Mouse (Mus musculus) gastrocnemius, postnatal 4 days (tissue): ENCODE measurements at regions not wholly inside any gene's neighbourhood (a gene's known extent, or its start where the extent isn't known, plus 50 kb on each side); places are given as distances from the start of the nearest gene placed in this dataset.

ENCODE experiments used
- DNase-seq, 2 experiments: peaks; one replicate each; pipeline ENCODE4 v3.0.0; 2021 to 2022; ENCODE audit warnings: low spot score in 2 of 2, mixed read lengths in 2 of 2

DNA sequence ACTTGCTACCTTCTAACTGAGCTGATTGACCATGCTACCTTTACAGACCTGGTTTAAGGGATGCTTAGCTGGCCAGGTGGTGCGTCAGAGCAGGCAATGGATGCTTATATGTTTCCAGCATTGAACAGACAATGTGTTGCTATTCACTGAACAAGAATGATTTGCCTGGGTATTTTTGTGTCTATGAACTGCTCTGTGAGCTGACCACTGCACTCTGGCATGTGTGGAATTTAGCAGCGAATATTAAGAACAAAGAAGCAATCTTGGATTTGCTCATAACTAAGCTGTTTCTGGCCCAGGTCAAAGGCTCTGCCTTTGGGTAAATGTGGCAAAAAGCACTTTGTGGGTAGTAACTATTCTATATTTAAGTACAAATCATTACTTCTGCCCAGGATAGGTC is 58.3 kb upstream of the Ccdc39 start:
- DNase-seq, result no peak

GRCm38 (mm10) chr3:33903326-33903725 is 59.2 kb upstream of the Ccdc39 start:
- no peak for DNase-seq

DNA sequence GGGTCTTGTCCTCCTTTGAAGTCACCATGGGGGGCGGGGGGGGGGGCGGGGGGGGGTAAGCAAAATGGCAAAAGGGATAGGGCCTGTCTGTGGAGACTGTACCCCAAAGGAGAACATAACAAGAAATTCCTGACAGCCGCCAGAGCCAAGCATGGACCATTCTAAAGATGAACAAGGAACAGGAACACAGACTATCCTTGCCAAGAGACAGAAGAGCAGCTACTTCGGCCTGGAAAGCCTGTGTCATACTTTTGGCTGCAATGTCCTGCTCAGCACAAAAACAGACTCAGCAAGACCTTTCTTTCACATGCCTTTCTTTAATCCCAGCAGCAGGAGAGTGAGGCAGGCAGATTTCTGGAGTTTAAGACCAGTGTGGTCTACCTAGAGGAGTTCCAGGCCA is 59.7 kb upstream of the Ccdc39 start:
- peak in 1 of 2 experiments; percentile 16 for DNase-seq

DNA sequence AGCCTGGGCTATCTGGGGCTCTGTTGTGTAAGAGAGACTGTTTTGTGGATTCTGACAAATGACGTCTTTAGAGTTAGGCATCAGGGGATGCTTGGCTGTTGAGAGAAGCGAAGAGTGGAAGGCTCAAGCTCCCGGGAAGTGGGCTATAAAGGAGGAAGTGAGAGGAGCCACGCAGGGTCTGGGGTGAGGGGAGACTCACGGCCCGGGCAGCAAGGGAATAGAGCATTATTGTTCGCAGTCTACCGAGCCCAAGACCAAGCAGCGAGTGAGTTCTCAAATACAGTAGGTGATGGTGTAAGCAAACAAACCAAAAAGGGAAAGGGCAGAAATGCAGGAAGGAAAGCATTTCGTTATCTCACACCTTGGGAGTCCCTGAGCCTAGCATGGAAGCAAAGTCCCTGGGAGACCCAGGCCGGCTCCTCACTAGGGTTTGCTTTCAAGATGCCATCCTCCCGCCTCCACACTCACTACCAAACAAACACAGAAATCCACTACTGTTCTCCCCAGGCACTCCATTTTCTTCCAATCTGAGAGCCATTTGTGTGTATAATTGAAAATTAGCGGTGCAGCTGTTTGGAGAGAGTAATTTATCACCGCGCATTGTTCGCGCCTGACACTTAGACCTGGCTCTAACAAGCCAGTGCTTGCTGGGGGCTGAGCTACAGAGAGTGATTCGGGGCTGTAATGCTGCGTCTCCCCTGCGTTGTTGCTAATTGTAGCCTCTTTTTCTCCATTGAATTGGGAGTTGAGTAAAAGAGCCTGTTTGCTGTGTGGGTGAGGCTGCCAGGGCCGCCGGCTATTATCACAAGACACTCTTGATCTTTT is 61.0 kb upstream of the Ccdc39 start:
- DNase-seq, result no peak

- no peak for DNase-seq
Measured at GRCm38 (mm10) chr3:33905679-33906007, 61.5 kb upstream of the Ccdc39 start.

- DNase-seq, result no peak
Measured at GRCm38 (mm10) chr3:33907061-33907460, 63.0 kb upstream of the Ccdc39 start.

DNA sequence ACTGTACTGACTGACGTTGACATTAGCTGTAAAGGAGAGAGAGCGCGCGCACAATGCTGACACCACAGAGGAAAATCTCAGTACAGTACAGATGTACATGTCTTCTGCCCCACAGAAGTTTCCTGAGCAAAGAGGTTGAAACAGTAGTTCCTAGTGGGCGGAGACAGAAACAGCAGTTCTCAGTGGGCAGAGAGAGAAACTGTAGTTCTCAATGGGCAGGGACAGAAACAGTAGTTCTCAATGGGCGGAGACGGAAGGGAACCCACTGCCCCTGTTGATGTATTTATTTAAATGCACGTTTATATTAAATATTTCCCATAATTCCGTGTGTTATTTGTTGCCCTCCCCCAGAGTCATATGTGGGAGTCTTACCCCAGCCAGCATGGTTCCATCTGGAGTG is 67.4 kb upstream of the Ccdc39 start:
- no peak for DNase-seq

DNA sequence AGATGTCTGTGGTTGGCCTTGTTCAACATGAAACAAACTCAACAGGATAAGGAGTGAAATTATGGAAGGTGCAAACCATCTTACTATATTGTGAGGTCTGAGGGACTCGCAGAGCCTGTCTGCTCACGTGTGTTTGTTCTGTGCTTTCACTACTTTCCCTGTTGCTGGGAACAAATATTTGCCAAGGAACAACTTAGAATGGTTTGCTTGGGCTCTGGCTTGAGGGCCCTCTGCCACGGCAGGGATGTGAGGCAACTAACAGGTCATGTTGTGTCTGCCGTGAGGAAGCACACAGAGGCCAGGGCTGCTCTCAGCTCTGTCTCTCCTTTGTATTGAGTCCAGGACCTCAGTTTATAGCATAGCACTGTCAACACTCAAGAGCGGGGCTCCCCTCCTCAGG is 69.4 kb upstream of the Ccdc39 start:
- no peak for DNase-seq

DNA sequence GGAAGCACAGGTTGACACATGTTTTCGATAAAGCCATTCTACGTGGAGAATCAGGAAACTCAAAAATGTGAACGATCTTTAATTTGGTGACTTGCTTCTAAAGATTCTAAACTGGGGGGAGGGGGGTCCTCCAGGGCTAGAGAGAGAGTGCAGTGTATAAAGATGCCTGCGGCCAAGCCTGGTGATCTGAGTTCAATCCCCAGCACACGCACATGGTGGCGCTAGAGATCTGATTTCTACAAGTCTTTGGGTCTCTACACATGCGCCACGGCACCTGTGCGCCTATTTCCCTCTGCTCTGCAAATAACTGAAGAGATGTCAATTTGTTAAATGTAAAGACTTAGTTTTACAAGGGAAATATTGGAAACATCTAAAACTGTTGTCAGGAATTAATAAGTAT is 70.3 kb upstream of the Ccdc39 start:
- DNase-seq, result no peak

GRCm38 (mm10) chr3:33915777-33916176 is 71.7 kb upstream of the Ccdc39 start:
- DNase-seq, result no peak

GRCm38 (mm10) chr3:33916318-33916717 is 72.2 kb upstream of the Ccdc39 start:
- no peak for DNase-seq

DNA sequence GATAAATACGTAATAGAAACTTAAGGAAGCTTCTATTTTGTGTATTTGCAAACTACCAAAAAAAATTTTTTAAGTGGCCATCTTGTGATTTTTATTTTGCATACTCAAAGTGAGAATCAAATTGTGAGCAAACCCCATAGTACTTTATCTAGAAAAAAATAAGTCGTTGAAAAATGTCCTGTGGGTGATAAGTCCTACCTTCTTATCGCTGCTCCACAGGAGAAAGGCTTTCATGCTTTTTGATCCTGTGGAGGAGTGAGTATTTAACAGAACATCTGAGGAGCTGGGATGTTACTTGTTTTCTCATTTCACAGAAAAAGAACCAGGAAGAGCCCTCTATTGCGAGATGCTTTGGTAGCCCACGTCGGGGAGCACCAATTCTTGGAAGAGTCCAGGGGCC is 72.7 kb upstream of the Ccdc39 start:
- no peak for DNase-seq

DNA sequence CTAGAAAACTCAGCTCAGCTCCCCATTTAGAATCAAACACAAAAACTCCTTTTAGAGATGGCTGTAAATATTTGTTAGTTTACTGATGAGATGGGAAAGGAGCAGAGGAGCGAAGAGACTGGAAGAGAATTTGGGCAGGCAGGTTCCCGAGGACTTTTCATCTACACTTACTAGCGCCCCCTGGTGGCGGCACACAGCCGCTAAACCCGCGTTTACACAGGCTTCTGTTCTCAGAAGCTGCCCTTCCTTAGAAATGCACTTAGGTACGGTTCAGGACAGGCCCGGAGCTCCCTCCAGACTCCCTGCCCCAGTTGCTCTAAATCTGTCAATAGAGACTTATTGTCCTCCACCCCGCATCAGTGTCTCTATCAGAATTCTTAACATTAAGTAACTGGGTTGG is 74.7 kb upstream of the Ccdc39 start:
- peak; percentile 63 to 78 for DNase-seq

GRCm38 (mm10) chr3:33925072-33925471 is 81.0 kb upstream of the Ccdc39 start:
- DNase-seq, result no peak

DNA sequence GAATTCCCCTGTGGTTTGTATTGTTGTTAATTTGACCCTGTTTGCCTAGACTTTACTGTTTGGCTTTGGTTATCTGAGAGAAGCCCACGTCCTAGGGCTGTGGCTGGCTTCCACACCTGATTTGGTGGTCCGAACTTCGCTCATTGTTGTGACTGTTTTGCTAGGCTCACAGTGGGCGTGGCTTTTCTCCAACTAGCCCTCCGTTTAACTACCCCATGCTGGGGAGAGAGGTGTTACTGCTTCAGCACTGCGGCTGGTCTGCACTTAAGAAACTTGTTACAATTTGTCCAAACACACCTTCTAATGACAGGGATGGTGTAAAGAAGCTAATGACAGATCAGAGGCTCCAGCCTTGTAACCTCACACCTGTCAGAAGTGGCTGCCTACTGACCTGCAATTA is 64.7 kb upstream of the Fxr1 start:
- no peak for DNase-seq

GRCm38 (mm10) chr3:33955854-33956624 is 63.7 kb upstream of the Fxr1 start:
- DNase-seq, result peak; percentile 31 to 56

DNA sequence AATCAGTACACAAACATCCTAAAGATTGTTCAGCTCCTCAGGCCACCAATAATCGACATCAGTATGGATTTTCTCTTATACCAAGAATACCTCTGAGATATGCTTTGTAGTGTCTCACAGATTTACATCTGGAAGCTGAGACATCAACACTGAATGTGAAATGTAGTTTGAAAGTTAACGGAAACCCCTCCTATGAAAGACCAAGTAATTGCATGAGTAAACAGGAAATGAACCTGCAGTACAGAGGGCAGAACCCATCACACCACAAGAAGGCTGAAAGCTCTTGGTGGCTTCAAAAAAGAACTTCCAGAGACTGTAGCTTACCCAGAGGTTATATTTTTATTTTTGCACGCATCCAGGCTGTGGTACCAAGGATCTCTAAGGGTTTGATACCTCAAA is 63.1 kb upstream of the Fxr1 start:
- DNase-seq, result no peak

DNA sequence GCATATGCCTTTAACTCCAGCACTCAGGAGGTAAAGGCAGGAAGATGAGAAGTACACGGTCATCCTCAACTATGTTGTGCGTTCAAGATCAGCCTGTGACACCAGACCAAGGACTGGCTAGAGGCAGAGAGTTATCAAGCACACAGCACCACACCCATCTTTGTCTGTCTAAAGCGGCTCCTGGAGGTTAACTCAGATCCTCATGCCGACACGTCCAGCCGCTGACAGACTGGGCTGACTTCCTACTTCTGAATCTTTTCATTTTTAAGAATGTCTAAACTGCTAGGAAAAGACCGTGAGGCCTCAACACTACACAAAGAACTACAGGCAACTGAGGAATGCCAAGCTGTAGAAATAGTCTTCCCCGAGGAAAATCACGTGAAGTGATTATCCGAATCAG is 62.1 kb upstream of the Fxr1 start:
- no peak for DNase-seq

DNA sequence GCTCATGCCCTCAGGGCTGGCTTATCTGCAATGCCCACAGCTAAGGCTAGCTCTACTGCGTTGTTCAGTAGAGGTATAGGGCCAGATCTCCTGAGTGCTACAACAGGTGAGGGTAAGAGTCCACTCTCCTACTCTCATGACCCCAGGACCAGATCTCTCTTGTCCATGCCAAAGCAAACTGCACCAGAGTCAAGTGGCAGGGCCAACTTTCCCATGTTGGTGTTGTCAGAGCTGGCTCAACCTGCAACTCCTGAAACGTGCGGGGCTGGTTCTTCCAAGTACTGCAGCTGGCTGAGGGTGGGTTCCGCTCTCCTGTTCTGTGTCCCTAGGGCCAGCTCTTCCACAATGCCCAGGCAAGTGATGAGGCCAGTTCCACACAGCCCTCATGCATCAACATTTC is 61.5 kb upstream of the Fxr1 start:
- DNase-seq, result no peak

GRCm38 (mm10) chr3:33960211-33960610 is 59.5 kb upstream of the Fxr1 start:
- DNase-seq, result no peak

GRCm38 (mm10) chr3:33962938-33963337 is 56.8 kb upstream of the Fxr1 start:
- DNase-seq, result no peak

- DNase-seq, result no peak
Measured at GRCm38 (mm10) chr3:33967184-33967583, 52.6 kb upstream of the Fxr1 start.
